Mouse (Mus musculus): Measurements from ENCODE around the gene Cavin1. TPM values are rescaled to one million over a fixed set of nuclear protein-coding genes. Genes with fewer than 3 reads are reported as not detected.

Gene Cavin1
- total RNA-seq, 2 experiments from 2014 or later = 1.4 to 1.7 TPM

DNA sequence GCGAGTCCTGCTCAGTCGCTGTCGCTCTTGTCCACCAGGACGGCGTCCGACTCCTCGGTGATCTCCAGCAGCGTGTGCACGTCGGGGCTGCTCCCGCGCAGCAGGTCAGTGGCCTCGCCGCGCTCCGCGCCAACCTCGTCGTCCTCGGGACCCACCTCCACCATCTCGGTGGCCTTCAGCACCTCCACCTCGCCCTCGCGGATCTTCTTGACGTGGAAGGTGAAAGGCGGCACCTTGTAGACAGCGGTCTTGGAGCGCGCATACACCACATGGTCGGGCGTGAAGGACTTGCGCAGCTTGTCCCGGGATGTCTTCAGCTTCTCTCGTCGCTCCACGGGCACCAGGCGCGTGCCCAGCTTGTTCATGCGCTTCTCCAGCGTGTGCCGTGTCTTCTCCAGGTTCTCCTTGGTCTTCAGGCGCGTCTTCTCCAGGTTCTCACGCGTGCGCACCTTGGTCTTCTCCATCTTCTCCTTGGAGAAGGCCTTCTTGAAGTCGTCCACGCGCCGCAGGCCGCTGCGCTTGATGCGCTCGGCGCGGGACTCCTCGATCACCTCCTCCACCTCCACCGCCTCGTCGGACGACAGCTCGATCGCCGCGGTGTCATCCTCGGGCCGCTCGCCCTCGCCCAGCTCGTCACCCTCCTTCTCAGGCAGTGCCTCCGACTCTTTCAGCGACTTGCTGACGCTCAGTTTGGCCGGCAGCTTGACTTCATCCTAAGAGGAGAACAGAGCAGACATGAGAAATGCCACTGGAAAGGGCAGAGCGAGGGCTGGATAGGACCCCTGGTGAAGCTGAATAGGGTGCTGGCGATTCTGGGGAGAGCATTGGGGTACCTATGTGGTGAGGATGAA, 11.8 kb downstream of the Cavin1 start:
- ATAC-seq (replicated peaks; ENCODE audit: poor library complexity) = no peak

DNA sequence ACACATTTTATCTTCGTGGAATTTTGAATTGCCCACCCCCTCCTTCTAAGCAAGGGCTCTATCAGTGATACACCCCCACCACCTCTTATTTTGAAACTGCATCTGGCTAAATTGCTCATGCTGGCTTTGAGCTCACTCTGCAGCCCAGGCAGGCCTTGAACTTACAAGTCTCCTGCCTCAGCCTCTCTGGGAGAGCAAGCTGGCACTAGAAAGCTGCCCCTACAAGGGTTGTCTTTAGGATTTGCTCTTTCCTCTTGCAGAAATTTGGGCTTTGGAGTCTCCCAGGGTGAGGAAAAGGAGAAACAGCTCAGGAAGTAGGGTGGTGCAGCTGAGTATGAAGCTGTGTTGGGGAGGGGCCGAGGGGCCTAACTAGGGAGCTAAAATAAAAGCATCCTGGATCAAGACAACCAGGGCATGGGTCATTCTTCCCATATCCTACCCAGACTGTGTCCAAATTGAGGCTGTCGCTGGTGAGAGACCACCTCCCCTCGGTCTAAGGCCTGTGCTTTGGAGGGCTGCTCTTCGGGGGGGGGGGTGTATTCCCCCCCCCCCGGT, 12.7 kb downstream of the Cavin1 start:
- no peak for ATAC-seq (replicated peaks; ENCODE audit: poor library complexity)

DNA sequence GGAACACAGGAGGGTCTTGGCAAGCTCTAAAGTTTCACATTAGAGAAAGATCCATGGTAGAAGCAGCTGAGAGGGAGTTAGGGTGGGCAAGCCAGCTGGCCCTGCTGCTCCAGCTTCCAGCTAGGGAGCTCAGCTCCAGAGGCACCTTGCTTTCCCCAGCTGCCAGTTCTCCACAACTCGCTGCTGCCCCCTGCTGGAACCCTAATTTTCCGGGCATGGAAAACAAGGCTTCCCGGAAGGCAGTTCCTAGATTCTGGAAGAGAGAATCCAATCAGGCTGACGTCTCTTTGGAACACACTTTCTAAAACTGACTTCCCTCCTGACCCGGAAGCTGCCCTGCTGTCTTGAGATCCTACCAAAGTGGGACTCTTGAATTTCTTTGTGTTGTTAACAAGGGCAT, 13.4 kb downstream of the Cavin1 start:
- ATAC-seq (replicated peaks; ENCODE audit: poor library complexity) = peak; percentile 55; the same call in 1 of the 2 replicates

DNA sequence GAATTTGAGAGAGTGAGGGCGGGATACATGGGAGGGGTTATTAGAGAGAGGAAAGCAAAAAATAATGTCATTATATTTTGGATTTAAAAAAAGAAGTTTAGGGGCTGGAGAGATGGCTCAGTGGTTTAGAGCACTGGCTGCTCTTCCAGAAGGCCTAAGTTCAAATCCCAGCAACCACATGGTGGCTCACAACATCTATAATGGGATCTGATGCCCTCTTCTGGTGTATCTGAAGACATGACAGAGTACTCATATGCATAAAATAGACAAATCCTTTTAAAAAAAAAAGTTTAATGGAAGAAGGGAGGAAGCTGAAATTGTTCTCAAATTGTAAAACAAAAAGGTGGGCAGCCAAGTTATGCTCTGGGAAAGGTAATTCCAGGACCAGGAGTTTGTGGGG, 21.1 kb downstream of the Cavin1 start:
- ATAC-seq (replicated peaks; ENCODE audit: poor library complexity) = no peak

DNA sequence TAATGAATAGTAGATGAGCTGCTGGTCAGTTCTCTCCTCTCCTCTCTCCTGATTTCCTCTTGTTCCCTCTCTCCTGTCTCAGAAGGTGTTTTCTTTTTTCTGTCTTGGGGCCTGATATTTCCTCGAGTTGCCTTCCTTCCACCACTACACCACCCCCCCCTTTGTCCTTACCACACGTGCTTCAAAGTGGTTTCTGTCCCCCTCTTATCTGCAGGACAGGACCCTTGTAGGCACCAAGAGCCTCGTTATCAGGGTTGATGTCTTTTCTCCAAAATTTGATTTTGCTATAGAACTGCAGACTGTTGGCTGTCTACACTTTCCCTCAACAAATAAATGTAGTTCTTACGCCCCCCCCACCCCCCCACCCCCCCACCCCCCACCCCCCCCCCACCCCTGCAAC, 22.4 kb downstream of the Cavin1 start:
- ATAC-seq (replicated peaks; ENCODE audit: poor library complexity) = no peak

DNA sequence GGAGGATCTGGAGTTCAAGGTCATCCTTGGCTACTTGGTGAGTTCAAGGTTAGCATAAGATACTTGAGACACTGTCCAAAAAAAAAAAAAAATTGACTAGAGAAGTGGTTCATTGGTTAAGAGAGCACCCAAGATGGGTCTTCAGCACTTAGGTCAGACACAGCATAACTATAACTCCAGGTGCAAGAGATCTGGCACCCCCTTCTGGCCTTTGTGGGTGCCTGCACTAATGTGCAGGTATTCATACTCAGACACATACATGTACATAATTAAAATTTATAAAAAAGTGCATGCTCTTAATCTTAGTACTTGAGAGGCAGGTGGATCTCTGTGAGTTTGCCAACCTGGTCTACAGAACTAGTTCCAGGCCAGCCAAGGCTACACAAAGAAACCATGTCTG, 23.1 kb downstream of the Cavin1 start:
- peak; percentile 62 for ATAC-seq (replicated peaks; ENCODE audit: poor library complexity)

DNA sequence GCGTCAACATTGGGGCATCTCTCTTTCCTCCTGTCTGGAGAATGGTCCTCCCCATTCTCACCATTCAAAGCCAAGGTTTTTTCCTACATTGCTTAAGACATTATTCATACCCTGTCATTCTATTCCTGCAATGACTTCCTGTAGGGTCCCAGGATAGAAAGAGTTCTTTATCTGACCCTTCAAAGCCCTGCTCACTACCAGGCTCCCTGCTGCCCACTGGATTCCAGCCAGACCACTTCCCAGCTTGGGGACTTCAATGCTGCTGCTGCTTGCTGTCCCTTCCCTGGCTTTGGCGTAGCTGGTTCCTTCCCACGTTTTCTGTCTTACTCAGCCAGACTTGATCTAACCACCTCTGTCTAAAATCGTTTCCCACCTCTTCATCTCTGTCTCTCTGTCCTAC, 23.8 kb downstream of the Cavin1 start:
- no peak for ATAC-seq (replicated peaks; ENCODE audit: poor library complexity)

DNA sequence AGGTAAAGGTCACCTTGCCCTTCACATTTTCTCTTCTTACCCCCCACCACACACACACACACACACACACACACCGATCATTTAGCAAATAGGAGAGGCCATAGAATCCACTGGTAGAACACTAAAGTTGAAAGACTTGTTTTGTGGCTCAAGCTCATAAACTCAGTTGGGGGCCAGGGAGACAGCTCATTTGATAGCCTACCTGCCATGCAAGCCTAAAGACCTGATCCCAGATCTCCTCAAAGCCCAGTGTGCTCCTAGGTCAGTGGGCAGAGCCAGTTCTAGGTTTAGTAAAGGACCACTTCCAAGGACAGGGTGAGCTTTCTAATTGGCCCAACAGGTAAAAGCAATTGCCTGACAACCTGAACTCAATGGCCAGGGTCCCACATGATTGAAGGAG, 28.3 kb downstream of the Cavin1 start:
- ATAC-seq (replicated peaks; ENCODE audit: poor library complexity) = no peak

DNA sequence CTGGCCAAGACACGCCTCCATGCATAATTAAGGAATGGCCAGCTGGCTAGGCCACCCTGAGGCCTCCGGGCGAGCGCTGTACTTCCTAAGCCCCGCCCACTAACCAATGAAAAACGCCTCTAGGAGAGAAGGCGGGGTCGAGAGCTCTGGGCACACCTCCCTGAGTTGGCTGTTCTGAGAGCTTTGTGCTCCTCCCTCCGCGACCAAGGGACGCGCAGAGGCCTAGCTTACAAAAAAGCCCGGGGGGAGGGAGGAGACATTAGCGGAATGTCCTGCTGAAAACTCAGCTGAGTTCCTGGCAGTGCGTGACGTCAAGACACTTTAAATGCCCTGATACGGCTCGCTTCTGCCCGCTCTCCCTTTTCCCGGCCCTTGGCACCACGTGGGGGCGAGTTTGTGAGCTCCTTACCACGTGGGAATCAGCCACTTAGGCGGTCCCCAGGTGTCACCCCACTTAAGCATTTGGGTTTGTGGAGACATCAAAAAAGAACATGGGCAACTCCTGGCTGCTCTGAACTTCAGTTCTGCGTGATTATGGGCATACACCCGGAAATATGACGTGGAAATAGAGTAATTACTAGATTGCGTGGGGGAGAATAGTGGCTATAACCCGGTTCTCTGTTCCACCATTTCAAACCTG, 31.1 kb downstream of the Cavin1 start, which contains the start of gene Stat3:
Stat3 (minus strand) TSS at position 29 of the 640 bp plus-strand sequence.
- peak; percentile 81 for ATAC-seq (replicated peaks; ENCODE audit: poor library complexity)

DNA sequence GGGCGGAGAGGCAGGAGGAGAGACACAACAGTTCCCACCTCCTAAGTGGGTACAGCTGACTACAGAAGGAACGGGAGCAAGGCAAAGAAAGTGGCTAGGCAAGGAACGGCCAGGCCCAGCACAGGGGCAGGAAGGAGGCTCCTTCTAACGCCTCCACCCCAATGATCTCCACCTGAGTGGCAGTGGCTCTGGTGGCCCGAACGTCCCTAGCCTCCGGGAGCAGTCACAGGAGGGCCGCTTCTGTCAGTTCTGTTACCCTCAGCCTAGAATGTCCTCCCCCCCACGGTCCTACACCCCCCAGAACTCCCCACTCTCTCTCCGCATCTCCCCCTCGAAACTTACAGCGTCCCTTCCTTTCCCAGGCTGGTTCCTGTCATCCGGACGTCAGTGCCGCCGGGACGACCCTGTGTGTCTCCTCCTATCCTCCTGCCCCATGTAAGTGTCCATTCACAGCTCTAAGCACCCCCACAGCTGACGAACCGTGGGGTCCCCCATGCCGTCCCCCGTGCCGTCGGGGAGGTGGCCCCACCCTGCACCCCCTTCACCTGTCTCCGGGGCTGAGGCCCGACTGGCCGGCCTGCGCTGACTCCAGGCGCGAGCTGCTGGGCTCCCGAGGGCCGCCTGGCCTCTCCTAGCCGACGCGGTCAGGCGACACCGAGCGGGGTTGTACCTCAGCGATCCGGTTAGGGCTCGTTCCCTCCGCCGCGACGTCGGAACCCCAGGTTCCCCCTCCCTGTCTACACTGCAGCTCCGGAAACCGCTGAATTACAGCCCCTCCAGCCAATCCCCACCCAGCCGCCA, 31.8 kb downstream of the Cavin1 start:
- no peak for ATAC-seq (replicated peaks; ENCODE audit: poor library complexity)

DNA sequence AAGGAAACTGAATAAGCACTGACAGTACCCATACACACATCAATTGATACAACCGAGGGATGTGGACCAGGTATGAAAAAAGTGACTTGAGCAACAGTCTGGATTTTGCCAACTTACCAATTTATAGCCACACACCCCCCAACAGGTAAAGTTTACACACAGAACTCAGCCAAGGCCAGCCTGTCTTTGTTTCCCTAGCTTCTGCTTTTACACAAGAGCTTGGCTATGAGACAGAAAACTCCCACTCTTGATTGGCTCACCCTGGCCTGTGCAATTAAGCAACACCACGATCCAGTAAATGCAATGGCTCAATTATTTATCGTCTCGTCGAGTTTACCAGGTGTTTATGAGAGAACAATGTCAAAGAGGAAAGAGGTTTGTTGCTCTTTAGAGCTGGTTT, 32.6 kb downstream of the Cavin1 start:
- ATAC-seq (replicated peaks; ENCODE audit: poor library complexity) = 0 out of 2 replicates have a peak, but pooled peaks have one; percentile 11

DNA sequence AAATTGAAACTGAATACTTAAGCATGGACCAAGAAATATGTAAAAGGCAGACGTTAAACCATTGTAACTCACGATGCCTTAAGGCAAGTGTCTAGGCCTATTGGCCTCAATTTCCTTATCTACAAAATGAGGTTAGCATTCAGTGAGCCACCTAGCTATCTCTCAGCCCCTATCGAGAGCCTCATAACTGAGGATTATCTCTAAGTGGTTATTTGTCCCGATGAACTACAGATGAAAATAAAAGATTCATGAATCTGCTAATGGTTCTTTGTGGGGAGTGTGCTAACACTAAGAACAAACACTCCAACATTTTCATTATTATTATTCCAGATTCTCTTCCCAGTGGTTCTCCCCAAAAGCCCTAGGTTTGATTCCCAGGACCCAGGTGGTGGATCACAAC, 33.4 kb downstream of the Cavin1 start:
- no peak for ATAC-seq (replicated peaks; ENCODE audit: poor library complexity)

DNA sequence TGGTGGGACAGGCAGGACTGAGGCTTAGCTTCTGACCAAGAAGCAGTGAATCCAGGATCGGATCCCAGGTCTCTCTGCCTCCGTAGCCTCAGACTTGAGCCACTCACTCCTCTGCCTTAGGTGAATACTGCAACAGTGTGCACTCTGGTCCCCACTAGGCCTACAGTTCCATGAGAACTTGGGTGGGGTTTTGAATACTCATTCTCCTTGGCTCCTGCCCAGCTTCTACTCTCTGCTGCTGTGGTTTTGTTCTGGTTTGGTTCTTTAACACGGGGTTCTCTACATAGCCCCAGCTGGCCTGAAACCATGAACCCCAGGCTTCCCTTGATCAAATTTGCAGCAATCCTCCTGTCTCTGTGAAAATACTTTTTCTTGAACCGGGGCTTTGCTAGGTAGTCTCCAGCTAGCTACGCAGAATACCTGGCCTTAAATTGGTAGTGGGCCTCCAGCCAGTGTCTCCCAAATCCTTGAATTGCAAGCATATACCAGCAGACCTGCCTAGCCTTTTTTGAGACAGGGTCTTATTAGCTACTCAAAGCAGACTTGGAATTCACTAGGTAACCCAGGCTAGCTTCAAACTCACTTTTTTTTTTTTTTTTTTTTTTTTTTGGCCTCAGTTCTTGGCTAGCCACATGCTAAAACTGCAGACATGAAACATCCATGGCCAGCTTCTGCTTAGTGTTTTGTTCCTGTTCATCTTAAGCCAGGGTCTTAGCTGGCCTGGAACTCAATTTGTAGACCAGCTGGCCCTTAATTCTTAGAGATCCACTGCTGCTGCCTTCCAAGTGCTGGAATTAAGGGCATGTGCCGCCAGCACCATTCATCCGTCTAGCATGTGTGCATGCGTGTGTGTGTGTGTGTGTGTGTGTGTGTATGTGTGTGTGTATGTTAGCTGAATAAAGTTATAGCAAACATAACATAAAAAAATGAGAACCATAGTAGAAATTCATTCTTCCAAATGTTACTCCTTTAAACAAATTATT, 35.0 kb downstream of the Cavin1 start:
- ATAC-seq (replicated peaks; ENCODE audit: poor library complexity) = peak; percentile 28

DNA sequence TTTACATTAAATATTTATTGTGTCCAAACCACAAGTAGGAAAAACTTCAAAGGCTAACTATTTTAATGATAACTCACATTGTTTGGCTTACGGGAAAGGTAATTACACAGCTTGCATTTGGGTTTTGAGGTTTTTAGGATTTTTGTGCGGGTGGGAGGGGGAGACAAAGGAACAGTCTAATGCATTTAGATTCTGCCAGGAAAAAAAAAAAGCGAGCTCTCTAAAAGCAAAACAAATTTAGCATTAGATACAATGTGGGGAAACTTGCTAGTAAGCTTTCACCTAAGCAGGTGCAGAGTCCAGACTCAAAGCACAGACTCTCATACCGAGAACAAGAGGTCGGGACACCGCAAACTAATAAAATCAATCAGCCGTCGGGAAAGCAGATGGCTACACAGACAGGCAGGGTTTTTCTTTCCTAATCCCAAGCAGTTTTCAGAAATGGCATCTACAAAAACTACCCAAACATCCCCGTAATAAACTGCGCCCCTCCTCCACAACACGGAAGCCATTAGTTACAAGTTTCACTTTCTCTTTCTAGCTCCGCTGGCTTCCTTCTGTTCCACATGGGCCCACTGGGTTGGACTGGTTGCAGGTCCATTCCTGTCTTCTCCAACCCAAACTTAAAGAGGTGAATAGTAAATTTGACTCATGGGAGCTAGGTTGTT, 39.3 kb downstream of the Cavin1 start:
- ATAC-seq (replicated peaks; ENCODE audit: poor library complexity) = peak; percentile 67

DNA sequence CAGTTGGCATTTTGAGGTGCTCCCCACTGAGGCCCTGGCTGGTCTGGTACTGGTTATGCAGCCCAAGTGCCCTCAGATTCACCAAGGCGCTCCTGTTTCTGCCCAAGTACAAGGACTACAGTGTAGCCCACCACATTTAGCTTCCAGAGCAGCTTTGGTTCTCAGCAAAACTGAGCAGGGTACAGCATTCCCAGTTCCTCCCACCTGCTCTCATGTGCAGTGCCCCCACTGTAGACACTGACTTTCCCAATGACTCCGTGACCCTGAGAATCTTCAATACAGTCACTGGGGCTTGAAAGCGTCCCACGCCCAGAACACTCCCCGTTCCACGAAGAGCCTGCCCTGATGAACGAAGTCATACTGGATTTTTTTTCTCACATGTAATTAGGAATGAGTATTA, 40.1 kb downstream of the Cavin1 start:
- ATAC-seq (replicated peaks; ENCODE audit: poor library complexity) = no peak

DNA sequence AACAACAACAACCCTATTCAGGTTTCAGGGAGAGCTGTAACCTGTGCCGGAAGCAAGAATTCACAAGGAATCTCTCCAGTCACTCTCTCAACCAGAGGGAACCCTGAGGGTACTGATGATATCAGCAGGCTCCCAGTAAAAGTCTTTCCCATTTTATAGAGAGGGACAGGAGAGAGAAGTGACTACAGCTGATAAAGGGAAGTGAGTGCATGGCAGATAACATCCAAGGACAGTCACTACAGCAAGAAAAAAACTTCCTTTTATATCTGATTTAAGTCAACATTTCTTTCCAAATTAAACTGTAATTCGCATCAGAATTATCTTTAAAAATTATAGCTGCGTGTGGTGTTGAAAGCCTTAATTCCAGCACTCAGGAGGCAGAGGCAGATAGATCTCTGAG, 43.3 kb downstream of the Cavin1 start:
- no peak for ATAC-seq (replicated peaks; ENCODE audit: poor library complexity)

DNA sequence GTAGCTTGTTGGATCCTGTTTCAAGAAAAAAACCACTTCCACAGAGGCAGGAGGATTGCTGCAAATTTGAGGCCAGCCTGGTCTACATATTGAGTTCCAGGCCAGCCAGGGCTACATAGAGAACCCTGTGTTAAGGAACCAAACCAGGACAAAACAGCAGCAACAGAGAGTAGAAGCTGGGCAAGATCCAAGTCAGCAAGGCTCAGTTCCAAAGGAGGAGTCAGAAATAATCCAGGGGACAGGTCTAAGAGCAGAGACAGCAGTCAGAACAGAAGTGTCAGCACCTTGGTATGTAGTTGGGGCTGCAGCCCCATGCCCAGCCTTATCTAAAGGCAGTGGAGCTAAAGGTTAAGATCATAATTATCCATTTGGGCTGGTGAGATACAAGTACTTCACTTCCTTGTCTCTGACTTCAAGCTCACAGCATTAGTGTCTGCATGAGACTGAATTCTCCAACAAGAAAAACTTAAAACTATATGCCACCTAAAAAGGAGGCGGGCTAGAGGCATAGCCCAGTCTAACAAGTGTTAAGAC, 46.2 kb downstream of the Cavin1 start:
- ATAC-seq (replicated peaks; ENCODE audit: poor library complexity) = no peak

DNA sequence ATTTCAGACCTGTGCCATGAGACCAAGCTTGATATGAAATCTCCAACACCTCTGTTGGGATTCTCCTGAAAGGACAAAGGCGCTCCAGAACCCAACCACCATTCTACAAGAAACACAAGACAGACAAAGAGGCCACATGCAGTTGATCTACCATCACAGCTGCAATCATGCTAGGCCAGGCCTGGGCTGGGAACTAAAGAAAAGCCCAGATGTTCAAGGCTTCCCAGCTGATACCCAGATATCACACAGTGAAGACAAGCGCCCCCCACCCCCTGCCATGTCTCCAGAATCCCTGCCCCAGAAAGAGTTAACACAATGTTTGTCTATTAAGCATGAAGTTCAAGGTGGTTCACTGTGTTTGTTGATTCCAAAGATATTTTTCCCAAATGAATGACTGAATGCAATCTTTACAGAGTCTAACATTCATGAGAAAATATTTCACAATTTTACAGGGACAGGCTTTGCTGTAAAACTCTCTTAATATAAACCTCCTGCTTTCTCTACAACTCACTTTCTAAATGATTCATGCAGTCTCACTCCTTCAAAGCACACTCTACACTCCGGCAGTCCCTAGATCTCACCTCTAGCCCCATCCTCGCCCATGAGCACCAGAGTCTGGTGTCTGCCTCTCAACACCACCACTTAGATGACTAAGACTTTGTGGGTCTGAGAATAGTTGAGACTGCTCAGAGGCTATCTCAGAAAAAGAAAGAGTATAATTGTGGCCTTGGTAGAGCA, 49.6 kb downstream of the Cavin1 start:
- no peak for ATAC-seq (replicated peaks; ENCODE audit: poor library complexity)

DNA sequence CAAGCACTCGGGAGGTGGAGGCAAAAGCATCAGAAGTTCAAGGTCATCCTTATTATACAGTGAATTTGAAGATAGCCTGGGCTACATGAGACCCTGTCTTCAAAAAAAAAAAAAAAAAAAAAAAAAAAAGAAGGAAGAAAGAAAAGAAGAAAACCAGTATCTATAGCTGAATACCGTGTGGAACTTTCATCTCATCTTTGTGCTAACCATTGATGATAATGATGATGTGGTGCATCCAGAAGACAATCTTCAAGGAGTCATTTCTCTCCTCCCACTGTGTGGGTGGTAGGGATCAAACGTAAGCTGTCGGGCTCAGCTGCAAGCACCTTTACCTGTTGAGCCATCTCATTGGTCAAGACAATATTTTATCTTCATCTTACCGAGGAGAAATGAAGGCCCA, 52.7 kb downstream of the Cavin1 start:
- no peak for ATAC-seq (replicated peaks; ENCODE audit: poor library complexity)
